Mouse (Mus musculus) heart, adult 8-10 months (tissue): ENCODE results near the gene E2f7. TPM values are rescaled to one million over a fixed set of nuclear protein-coding genes. Genes with fewer than 3 reads are reported as not detected.

Experiments used
- DNase-seq: peaks from one replicate; pipeline ENCODE4 v3.0.0; 2022; ENCODE audit warnings: low spot score
- total RNA-seq, 4 experiments: library from RNA; stranded (reverse); gene quantifications; 2 replicates each; pipeline ENCODE4 v1.2.4; 2022

The E2f7 gene
- total RNA-seq, 4 experiments from 2014 or later: 0.56 to 1.5 (median 1.1) TPM

DNA sequence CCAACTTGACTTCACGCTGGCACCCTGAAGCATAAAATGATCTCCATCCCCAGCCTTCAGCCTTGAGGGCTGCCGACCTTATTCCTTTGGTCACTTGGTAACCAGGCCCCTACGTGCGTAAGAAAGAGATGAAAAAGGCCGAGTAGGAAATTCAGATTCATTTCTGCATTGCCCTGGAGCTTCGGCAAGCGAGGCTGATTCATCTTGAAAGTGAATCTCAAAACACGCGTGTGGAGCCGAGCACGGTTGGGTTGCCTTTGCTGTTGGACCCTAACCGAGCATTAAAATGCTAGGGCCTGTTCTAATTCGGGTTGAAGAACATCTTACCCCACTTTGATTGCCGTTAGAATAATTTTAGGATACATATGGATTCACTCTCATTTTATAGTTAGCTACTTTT, 28.6 kb downstream of the E2f7 start:
- DNase-seq: no peak

DNA sequence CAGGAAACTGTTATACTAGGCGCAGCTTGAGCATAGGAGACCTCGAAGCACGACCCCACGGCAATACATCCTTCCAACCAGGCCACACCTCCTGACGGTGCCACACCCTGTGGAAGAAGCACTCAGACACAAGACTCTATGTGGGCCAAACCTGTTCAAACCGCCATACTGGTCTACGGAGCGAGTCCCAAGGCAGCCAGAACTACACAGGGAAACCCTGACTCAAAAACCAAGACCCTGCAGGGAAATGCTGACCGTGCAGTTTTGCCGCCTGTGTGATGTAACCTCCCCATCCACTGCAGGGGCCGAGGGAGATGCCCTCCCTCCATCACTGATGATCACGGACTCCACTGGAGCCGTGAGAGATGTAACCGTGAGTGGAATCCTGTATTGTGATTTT, 36.5 kb downstream of the E2f7 start:
- DNase-seq: no peak

DNA sequence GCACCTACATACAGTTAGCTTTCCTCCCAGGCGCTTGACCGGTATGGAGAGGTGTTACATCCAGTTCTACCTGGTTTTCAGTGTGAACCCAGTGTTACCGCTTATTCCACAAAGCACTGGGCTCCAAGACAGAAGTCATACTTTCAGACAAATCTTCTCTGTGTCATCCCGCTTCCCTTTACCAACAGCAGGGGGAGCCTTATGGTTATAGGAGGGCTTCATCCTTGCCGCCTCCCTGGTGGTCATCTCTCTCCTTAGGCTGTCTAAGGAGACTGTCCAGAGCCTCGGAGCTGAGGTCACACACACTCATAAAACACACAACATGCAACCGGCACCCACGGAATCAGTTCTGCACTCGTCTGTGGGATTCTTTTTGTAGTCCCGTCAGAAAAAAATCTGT, 37.4 kb downstream of the E2f7 start:
- DNase-seq: no peak

DNA sequence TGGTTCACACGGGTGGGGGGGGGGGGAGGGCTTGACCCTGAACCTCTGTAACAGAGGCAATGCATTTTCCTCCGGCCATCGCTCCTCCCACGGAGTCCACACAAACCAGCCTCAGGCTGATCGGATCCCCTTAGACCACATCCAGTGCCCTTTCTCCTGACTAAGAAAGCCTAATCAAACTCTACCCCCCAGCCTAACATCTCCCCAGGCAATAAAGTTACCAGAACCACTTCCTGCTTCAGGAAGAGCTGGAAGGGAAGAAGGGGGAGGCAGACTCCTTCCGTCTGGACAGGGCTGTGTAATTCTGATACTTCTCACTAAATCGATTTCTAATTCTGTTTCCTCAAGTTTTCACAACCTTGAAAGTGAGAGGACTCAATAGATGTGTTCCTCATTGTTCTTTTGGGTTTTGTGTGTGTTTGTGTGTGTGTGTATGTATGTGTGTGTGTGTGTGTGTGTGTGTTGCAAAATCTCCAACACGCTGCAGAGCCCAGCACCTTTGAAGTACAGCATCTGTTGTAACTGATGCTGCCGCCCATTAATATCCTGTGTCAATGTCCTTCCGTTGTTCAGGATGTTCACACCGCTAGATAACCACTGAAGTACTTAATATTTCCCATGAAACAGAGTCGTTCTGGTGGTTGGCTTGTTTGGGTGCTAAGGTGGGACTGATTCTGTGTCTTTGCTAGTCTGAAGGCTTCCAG, 43.0 kb downstream of the E2f7 start:
- no peak for DNase-seq

DNA sequence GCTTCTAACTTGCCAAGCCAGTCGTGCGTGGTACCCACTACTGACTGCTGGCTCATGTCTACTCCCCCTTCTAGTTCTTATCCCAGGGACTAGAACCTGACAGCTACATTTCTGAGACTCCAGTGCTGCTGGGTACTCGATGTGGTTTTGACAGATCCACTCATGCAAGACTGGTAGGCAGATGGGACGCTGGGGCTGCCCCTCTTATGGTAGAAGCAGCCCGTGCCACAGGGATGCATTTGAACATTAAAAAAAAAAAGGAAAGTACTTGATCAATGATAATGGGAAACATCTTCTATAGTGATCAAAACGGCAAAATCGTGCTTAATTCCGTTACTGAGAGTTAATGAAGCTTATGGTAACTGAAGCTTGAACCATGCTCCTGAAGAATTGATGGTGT, 44.4 kb downstream of the E2f7 start:
- no peak for DNase-seq

DNA sequence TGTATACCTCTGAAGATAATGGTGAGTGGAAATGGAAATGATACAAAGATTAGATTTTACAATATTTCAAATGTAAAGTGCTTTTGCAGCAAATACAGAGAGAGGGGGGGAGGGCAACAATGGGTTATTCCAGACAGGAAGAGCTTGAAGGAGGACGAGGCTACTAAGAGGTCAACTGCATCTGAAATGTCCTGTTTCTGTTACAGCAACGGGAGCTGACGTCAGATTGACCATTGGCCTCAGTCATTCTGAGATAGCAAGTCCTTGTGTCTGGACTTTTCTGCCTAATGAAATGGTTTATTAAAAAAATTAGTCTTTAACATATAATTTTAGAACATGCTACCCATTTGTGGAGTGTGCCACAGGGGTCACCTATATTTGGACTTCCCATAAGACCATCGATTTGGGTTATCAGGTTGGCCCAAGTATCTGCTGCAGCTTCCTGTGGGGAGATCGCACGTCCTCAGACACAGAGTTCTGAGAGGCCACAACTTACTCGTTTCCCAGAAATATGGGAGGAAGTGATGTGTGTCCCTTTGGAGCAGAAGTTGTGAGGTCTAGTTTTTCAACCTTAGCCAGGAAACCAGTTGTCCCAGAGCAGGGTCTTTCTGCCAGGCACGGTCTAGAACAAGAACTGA, 48.0 kb downstream of the E2f7 start:
- DNase-seq: peak; percentile 6

DNA sequence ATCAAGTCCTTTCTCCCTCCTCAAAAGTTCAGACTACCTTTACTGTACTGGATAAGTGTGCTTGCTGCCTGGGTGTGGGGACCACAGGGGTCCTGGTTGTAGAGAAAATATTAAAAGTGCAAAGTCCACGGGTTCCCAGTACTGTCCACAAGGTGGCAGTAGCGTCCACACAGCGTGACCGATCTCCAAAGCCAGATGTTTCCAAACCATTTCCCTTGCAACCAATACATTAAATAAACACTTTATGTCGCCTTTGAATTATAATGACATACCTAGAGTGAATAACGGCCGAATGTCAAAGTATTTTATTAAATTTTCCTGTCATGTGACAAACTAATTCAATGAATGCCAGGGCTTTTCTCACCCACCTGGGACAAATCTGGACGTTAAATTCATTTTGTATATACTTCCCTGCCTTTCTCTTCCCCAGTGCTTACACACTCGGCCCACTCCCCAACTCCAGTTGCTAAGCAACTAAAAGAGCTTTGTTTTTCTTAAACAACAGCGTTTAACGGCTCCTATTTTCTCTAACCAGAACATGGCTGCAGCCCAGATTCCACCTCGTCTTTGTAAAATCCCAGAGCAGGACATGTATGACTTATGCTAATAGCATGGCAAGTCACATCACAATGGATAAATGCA, 49.4 kb downstream of the E2f7 start:
- peak; percentile 42 for DNase-seq

DNA sequence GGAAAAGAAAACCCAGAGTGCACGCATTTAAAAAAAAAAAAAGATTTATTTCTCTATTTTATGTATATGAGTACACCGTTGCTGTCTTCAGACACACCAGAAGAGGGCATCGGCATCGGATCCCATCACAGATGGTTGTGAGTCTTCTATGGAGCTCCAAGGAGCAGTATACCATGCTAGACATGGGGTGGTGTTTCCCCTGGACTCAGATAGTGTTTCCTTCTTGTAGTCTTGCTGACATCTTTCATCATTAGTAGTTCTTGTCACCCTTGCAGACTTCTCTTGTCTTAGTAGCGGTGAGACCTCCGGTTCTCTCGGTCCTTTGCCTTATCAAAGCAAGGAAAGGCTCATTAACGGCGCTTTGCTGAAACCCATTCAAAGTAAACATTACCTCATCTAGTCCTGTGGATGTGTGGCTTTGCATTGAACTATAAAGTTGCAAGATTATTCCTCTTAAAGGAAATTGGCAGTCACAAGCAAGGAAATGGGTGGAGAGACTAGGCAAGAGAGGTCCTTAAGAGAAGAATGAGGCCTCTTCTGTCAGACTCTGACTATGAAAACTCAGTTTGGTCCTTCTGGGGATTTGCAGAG, 50.1 kb downstream of the E2f7 start:
- DNase-seq: no peak

DNA sequence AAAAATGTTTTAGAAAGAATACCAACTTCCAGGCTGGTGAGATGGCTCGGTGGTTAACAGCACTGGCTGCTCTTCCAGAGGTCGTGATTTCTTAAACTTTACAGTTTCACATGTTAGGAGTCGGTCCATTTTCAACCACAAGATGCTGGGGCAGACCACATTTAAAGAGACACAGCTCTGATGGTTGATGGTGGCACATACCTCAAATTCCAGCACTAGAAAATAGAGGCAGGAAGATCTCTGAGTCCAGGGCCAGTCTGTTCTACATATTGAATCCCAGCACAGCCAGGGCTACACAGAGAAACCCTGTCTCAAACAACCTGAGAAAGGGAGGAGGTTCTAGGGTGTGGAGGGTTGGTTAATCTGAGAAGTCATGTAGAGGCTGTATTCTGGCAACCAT, 56.1 kb downstream of the E2f7 start:
- DNase-seq: no peak

DNA sequence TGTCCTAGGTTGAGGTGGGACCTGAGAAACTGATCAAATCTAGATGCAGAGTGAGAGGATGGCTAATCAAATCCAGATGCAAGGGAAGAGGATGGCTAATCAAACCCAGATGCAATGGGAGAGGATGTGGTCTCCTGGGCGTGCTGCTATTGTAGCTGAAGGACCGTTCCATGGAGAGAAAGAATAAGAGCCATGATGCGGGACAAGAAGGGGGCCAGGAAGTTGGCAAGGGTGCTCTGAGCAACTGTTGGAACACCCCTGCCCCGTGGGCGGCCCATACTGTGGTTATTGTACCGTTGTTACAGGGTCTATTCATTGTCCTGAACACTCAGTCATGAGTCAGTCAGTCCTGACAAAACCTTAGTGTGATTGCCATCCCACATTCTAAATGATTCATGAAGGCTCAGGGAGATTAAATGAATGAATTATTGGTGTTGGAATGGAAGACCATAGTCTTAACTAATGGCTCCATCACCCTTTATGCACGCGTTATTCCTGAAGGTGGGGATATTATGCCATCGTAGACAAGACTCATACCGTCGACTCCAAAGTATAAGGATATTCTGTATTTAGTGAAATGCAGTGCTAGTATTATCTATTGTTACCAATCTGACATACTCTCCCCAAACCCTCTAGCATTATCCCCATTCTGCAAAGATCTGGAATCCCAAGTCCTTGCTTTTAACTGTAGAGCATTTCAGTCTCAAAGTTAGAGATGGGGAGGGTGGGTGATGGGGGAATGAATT, 59.2 kb downstream of the E2f7 start:
- no peak for DNase-seq

DNA sequence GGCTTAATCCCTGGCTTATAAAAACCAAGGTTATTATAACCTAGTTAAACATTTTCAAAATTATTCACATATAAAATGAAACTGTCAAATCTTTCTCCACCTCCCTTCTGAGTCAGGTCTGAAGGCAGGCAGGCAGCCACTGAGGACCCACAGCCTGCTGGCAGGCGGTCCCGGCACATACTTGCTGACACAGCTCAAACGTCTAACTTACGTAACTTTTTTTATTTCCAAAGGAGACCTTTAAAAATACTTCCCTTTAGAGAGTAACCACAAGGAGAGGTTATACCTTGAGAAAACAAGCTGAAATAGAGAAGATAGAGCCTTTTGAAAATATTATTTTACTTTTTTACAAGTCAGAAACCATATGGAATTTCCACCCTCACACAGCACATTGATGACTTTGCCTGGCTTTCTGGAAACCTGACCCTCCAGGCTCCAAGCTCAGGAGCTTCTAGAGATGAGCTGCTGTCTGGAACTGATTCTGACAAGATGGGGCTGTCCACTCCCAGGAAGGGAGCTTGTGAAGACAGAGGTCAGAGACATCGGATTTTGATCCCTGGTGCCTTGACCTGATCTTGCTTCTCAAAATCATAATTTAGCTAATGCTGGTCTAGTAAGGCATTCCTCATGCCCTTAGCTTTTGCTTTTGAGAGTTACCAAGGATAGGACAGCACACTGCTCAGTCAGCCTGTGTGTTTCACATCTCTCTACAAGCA, 59.9 kb downstream of the E2f7 start:
- no peak for DNase-seq

DNA sequence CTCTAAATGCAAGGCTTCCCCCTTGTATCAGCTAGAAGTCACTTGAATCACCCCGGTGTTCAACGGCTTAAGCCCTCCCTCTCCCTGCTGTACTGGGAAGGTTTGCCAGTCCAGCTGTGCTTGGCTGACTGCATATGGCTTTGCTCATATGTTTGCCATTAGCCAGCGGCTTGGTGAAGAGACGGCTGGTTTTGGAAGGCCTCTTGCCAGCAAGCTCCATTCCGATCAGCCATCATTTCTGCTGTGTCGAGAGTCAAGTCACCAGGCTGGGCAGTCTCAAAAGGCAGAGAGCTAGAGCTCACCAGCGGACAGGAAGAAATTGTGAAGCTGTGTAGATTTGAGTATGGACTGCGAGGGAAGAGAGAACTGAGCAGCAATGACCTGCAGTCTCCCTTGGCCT, 61.2 kb downstream of the E2f7 start:
- DNase-seq: no peak

DNA sequence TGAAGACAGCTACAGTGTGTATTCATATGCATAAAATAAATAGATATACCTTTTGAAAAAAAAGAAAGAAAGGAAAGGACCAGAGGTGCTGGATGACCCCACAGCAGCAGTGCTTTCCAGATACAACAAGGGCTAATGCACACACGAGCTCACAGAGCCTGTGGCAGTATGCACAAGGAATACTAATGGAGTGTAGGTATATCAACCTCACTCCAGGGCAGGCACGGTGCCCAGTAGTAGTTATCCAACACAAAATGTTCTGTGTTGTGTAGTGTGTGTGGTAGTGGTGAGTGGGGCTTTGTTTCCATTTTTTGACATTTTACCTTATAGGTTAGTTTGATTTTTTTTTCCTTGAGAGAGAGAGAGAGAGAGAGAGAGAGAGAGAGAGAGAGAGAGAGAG, 65.3 kb downstream of the E2f7 start:
- DNase-seq: no peak

DNA sequence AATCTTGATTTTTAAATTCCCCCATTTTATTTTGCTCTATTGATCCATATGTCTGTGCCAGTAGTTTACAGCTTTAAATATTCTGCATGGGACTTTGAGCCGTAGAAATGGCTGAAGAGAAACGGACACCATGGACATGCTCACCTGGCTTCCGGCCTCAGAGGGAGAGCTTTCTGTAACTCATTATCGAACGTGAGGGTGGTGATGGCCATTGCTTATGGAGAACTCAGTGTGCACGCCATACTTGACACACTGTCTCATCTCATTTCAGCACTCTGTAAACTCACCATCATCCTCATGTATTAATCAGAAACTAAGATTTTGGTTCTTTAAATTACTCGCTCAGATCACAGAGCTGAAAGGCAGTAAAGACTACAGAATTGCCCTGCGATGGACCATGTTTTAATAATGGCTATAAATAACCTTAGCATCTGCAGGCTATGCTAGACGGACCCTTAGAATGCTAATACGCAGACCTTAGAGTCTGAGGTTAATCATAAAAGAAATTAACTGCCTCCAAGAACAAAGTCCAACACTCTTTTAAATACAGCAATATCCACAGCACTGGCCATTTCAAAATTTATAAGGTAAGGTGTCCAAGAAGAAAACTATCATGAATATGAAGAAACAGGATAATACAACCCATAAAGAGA, 66.1 kb downstream of the E2f7 start:
- DNase-seq: no peak

DNA sequence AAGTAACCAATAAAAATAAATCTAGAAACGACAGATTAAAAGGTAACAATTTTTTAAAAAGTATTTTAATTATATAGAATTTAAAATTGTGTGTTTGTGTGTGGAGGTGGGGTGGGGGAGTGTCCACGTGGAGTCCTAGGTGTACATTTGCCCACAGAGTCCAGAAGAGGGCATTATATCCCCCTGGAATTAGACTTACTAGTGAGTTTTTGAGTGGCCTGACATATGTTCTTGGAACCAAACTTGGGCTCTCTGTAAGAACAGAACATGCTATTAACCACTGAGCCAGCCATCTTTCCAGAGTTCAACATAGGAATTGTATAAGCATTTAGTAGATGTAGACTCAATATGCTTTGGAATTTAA, 66.6 kb downstream of the E2f7 start:
- DNase-seq: no peak

DNA sequence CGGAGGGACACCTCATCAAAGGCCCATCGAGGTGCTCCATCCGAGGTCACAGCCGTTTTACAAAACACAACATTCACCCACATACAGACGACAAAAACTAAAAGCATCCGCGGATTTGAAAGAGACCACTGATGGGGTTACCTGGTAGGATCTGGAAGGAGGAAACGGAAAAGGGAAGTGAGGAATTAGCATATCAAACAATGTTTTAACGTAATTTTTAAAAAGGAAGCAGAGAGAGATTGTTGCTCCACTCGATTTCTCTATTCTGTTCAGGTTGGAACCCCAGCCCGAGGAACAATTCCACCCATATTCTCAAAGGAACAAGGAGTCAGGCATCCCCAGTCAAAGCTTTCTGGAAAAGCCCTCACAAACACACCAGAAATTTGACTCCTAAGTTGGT, 75.9 kb downstream of the E2f7 start:
- no peak for DNase-seq

DNA sequence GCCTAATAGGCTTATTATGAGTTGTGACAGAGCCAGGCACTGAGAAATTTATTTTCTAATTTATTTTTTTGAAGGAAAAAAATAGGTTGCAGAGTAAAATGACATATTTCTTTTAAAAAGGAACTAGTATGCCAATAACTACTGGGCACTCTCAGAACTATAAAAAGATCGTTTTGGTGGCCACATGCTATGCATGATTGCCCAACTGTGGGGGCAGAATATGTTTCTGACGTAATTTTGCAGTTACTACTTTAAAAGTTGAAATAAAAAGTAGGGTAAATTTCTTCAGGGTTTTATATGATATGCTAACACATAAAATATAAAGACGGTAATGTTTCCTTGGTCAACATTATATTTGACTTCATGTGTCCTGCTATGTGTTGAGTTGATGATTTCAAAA, 76.5 kb downstream of the E2f7 start:
- no peak for DNase-seq

DNA sequence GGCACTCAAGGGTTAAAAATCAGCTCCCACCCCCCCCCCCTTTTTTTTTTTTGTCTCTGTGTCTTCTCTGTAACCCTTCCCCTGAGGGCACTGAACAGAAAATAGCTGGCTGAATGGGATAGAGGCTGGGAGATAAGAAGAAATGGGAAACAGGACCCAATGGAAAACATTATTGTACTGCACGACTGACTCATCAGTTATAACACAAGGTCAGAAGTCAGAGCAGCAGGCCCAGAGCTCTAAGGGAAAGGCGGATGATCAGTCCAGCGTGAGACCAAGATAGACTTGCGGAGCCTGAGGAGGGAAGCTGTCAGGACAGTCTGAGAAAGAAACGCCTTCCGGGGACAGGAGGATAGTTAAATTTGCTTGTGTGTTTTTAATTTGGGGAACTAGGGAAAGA, 87.1 kb downstream of the E2f7 start:
- DNase-seq: peak; percentile 16

DNA sequence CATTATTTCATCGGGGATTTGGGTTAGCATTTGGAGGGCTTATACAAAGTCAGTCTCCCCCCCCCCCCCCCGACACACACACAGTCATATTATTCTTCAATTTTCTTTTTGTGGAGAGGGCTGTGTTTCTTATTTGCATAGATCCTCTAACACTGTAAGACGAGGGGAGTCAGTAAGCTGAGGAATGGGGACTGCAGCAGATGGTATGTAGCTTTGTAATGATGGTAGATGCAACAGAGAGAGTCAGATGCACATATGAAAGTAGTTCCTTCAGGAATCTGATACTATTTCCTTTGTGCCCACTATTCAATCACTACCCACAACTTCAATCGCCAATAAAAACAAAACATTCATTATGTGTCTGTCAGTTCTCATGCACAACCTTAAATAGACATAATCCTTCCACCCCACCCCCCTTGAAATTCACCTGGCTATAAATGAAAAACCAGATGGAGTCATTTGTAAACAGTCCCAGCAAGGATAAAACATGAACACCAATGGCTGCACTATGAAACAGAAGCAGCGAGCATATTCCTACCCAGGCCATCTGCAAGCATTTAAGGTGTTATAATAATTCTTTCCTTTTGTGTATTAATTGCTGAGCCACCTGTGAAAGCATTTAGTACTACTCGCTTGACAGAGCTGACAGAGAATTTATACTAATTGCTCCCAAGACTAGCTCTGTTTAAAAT, 90.0 kb downstream of the E2f7 start:
- no peak for DNase-seq
